Mouse (Mus musculus): ENCODE results near the gene Snx30. TPM values are rescaled to one million over a fixed set of nuclear protein-coding genes. Genes with fewer than 3 reads are reported as not detected.

The Snx30 gene
- total RNA-seq, 1 experiment: 19.8 TPM

- TF ChIP-seq MAFK (IDR thresholded peaks at IDR 0.05; ENCODE audit: insufficient read depth, low read depth, low read length) (no peak), HCFC1 (IDR thresholded peaks at IDR 0.05; ENCODE audit: borderline replicate concordance, insufficient read depth, low read length) (no peak), ZC3H11A (IDR thresholded peaks at IDR 0.05; ENCODE audit: borderline replicate concordance, low read depth, low read length) (no peak), ZNF384 (IDR thresholded peaks at IDR 0.05; ENCODE audit: low read depth, low read length) (no peak), CHD2 (IDR thresholded peaks at IDR 0.05; ENCODE audit: low read depth, low read length) (no peak)
- Histone ChIP-seq H3K36me3 (ENCODE audit: control insufficient read depth, insufficient read depth, low read length, poor library complexity, severe bottlenecking) (peaks cover 20% of the 10 kb centered on the region; the same call in 1 of the 2 replicates), H3K27ac (ENCODE audit: insufficient read depth, low read depth, low read length, poor library complexity, severe bottlenecking) (no peak overlapping the region), H3K4me3 (ENCODE audit: insufficient read depth in 1 of 2, low read depth in 1 of 2, low read length in 2 of 2, poor library complexity in 1 of 2, severe bottlenecking in 1 of 2) (no peak overlapping the region), H3K9ac (ENCODE audit: insufficient read depth, low read depth, low read length, poor library complexity, severe bottlenecking) (no peak overlapping the region), H3K9me3 (ENCODE audit: control insufficient read depth, insufficient read depth, low read depth, low read length) (no peaks in the 10 kb centered on the region), H3K4me1 (ENCODE audit: control insufficient read depth in 2 of 2, insufficient read depth in 2 of 2, low read length in 2 of 2, poor library complexity in 1 of 2) (peaks cover 21 to 44% of the 10 kb centered on the region in 2 experiments)
- no peak for DNase-seq (ENCODE audit: low read depth, low spot score)
- in situ Hi-C loops (cut with MboI; ENCODE audit: low sequenced_read_pairs in 2 of 2, unreplicated experiment in 2 of 2): no loop called here
These were observed 92.9 kb downstream of the Snx30 start for GRCm38 (mm10) chr4:59898521-59898919.

- H3K4me3 ChIP-seq (ENCODE audit: insufficient read depth in 1 of 2, low read depth in 1 of 2, low read length in 2 of 2, poor library complexity in 1 of 2, severe bottlenecking in 1 of 2): no peak overlapping the region
- TF ChIP-seq ZC3H11A (IDR thresholded peaks at IDR 0.05; ENCODE audit: borderline replicate concordance, low read depth, low read length) (no peak), CHD2 (IDR thresholded peaks at IDR 0.05; ENCODE audit: low read depth, low read length) (no peak), HCFC1 (IDR thresholded peaks at IDR 0.05; ENCODE audit: borderline replicate concordance, insufficient read depth, low read length) (no peak), ZNF384 (IDR thresholded peaks at IDR 0.05; ENCODE audit: low read depth, low read length) (no peak), MAFK (IDR thresholded peaks at IDR 0.05; ENCODE audit: insufficient read depth, low read depth, low read length) (no peak)
- in situ Hi-C loops (cut with MboI; ENCODE audit: low sequenced_read_pairs in 2 of 2, unreplicated experiment in 2 of 2): no loop called here
- H3K4me1 ChIP-seq (ENCODE audit: control insufficient read depth in 2 of 2, insufficient read depth in 2 of 2, low read length in 2 of 2, poor library complexity in 1 of 2): peaks cover 8 to 37% of the 10 kb centered on the region in 2 experiments; a peak in 3 of 4 replicates
- H3K9me3 ChIP-seq (ENCODE audit: control insufficient read depth, insufficient read depth, low read depth, low read length): no peaks in the 10 kb centered on the region
- H3K36me3 ChIP-seq (ENCODE audit: control insufficient read depth, insufficient read depth, low read length, poor library complexity, severe bottlenecking): peaks cover 7% of the 10 kb centered on the region; the same call in 1 of the 2 replicates
- H3K9ac ChIP-seq (ENCODE audit: insufficient read depth, low read depth, low read length, poor library complexity, severe bottlenecking): no peak overlapping the region
- DNase-seq (ENCODE audit: low read depth, low spot score): no peak
- H3K27ac ChIP-seq (ENCODE audit: insufficient read depth, low read depth, low read length, poor library complexity, severe bottlenecking): no peak overlapping the region
These were observed 96.2 kb downstream of the Snx30 start for GRCm38 (mm10) chr4:59901810-59902209.

GRCm38 (mm10) chr4:59902547-59902946, 96.9 kb downstream of the Snx30 start:
- Histone ChIP-seq H3K9ac (ENCODE audit: insufficient read depth, low read depth, low read length, poor library complexity, severe bottlenecking) (no peak overlapping the region), H3K9me3 (ENCODE audit: control insufficient read depth, insufficient read depth, low read depth, low read length) (no peaks in the 10 kb centered on the region), H3K36me3 (ENCODE audit: control insufficient read depth, insufficient read depth, low read length, poor library complexity, severe bottlenecking) (peaks cover 7% of the 10 kb centered on the region; the same call in 1 of the 2 replicates), H3K4me3 (ENCODE audit: insufficient read depth in 1 of 2, low read depth in 1 of 2, low read length in 2 of 2, poor library complexity in 1 of 2, severe bottlenecking in 1 of 2) (no peak overlapping the region), H3K4me1 (ENCODE audit: control insufficient read depth in 2 of 2, insufficient read depth in 2 of 2, low read length in 2 of 2, poor library complexity in 1 of 2) (peaks cover 4 to 33% of the 10 kb centered on the region in 2 experiments; a peak in 3 of 4 replicates), H3K27ac (ENCODE audit: insufficient read depth, low read depth, low read length, poor library complexity, severe bottlenecking) (no peak overlapping the region)
- no peak for DNase-seq (ENCODE audit: low read depth, low spot score)
- in situ Hi-C loops (cut with MboI; ENCODE audit: low sequenced_read_pairs in 2 of 2, unreplicated experiment in 2 of 2): no loop called here
- TF ChIP-seq ZC3H11A (IDR thresholded peaks at IDR 0.05; ENCODE audit: borderline replicate concordance, low read depth, low read length) (no peak), CHD2 (IDR thresholded peaks at IDR 0.05; ENCODE audit: low read depth, low read length) (no peak), ZNF384 (IDR thresholded peaks at IDR 0.05; ENCODE audit: low read depth, low read length) (no peak), HCFC1 (IDR thresholded peaks at IDR 0.05; ENCODE audit: borderline replicate concordance, insufficient read depth, low read length) (no peak), MAFK (IDR thresholded peaks at IDR 0.05; ENCODE audit: insufficient read depth, low read depth, low read length) (no peak)

- H3K9ac ChIP-seq (ENCODE audit: insufficient read depth, low read depth, low read length, poor library complexity, severe bottlenecking): no peak overlapping the region
- H3K4me3 ChIP-seq (ENCODE audit: insufficient read depth in 1 of 2, low read depth in 1 of 2, low read length in 2 of 2, poor library complexity in 1 of 2, severe bottlenecking in 1 of 2): no peak overlapping the region
- no peak for TF ChIP-seq HCFC1 (IDR thresholded peaks at IDR 0.05; ENCODE audit: borderline replicate concordance, insufficient read depth, low read length)
- no peak for TF ChIP-seq MAFK (IDR thresholded peaks at IDR 0.05; ENCODE audit: insufficient read depth, low read depth, low read length)
- no peak for TF ChIP-seq CHD2 (IDR thresholded peaks at IDR 0.05; ENCODE audit: low read depth, low read length)
- TF ChIP-seq ZC3H11A (IDR thresholded peaks at IDR 0.05; ENCODE audit: borderline replicate concordance, low read depth, low read length): no peak
- no peak for TF ChIP-seq ZNF384 (IDR thresholded peaks at IDR 0.05; ENCODE audit: low read depth, low read length)
- H3K27ac ChIP-seq (ENCODE audit: insufficient read depth, low read depth, low read length, poor library complexity, severe bottlenecking): no peak overlapping the region
- no peak for DNase-seq (ENCODE audit: low read depth, low spot score)
- no peaks in the 10 kb centered on the region for H3K9me3 ChIP-seq (ENCODE audit: control insufficient read depth, insufficient read depth, low read depth, low read length)
- H3K36me3 ChIP-seq (ENCODE audit: control insufficient read depth, insufficient read depth, low read length, poor library complexity, severe bottlenecking): no peaks in the 10 kb centered on the region
- in situ Hi-C loops (cut with MboI; ENCODE audit: low sequenced_read_pairs in 2 of 2, unreplicated experiment in 2 of 2): no loop called here
- H3K4me1 ChIP-seq (ENCODE audit: control insufficient read depth in 2 of 2, insufficient read depth in 2 of 2, low read length in 2 of 2, poor library complexity in 1 of 2): peaks cover 2 to 32% of the 10 kb centered on the region in 2 experiments; a peak in 2 of 4 replicates
These were observed 101.5 kb downstream of the Snx30 start for GRCm38 (mm10) chr4:59907092-59907491.
